Mouse (Mus musculus) lung, postnatal 0 days (tissue): ENCODE results near the gene Mmd.
A peak's percentile ranks its signal among the peaks of the same experiment; 100 is the strongest.

Experiments
- CTCF ChIP-seq: IDR thresholded peaks from 2 replicates; pipeline ENCODE4 v1.5.1; 2016; ENCODE audit warnings: antibody characterized with exemption, mild to moderate bottlenecking
- EP300 ChIP-seq: IDR thresholded peaks from 2 replicates; pipeline ENCODE4 v1.6.1; 2016; ENCODE audit warnings: antibody characterized with exemption, mild to moderate bottlenecking, control low read depth

DNA sequence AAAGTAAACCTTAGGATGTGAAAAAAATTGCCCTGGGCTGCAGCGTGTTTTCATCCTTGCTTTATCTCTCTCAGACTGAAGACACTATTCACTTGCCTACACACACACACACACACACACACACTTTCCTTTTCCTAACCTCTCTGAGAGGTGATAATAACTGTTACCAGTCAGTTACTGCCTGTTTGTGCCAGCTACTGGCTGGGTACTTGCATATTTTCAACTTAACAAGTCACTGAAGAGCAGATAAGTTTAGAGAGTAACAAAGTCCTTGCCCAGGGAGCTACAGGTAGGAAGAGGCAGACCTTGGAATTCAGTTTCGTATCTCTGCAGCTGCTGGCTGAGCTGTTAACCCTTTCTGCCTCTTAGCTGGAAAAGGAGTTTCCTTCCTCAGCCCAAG lies 2.7 kb downstream of the Mmd start:
- no peak for TF ChIP-seq CTCF
- TF ChIP-seq EP300, result peak; percentile 28; the same call in 1 of the 2 replicates
